Mouse (Mus musculus): ENCODE results near the gene Cdip1. TPM values are rescaled to one million over a fixed set of nuclear protein-coding genes. Genes with fewer than 3 reads are reported as not detected.

Cdip1 gene
- polyA plus RNA-seq, 1 experiment from 2014 or later: 91.1 TPM

GRCm38 (mm10) chr16:4727526-4727925 is 62.6 kb downstream of the Cdip1 start:
- no peak for ATAC-seq (ENCODE audit: borderline replicate concordance, extremely low read depth, low FRiP score, low TSS enrichment)

GRCm38 (mm10) chr16:4726528-4727128 is 63.5 kb downstream of the Cdip1 start:
- WGBS: 1% methylated on average over 40 of the region's 40 CpGs
- Histone ChIP-seq H3K4me2 (peak overlapping the region; percentile 65), H3K27ac (peak overlapping the region; percentile 82), H3K36me3 (no peaks in the 10 kb centered on the region), H3K9ac (peak overlapping the region; percentile 86), H3K27me3 (no peaks in the 10 kb centered on the region), H3K9me3 (no peaks in the 10 kb centered on the region), H3K4me1 (peaks cover 14% of the 10 kb centered on the region), H3K4me3 (peak overlapping the region; percentile 92)
- peak; percentile 67; the same call in 1 of the 2 replicates for ATAC-seq (ENCODE audit: borderline replicate concordance, extremely low read depth, low FRiP score, low TSS enrichment)

More at GRCm38 (mm10) chr16:4727526-4727925, 62.6 kb downstream of the Cdip1 start:
- Histone ChIP-seq H3K4me3 (peak overlapping the region; percentile 92; the same call in 1 of the 2 replicates), H3K9ac (peak overlapping the region; percentile 13; the same call in 1 of the 2 replicates), H3K27me3 (no peaks in the 10 kb centered on the region), H3K4me1 (peaks cover 14% of the 10 kb centered on the region), H3K9me3 (no peaks in the 10 kb centered on the region), H3K36me3 (no peaks in the 10 kb centered on the region), H3K27ac (no peak overlapping the region), H3K4me2 (peak overlapping the region; percentile 65)
- WGBS: 84% methylated on average over 1 of the region's 1 CpGs

GRCm38 (mm10) chr16:4725780-4726527 is 64.1 kb downstream of the Cdip1 start, which contains the start of gene Hmox2:
TSS of gene Hmox2 (plus strand) at chr16:4726361.
- Histone ChIP-seq H3K4me2 (peak within 1 kb of the TSS; percentile 65), H3K27ac (peak within 1 kb of the TSS; percentile 82), H3K36me3 (no peaks in the 10 kb centered on the region), H3K9ac (peak within 1 kb of the TSS; percentile 86), H3K4me3 (peak within 1 kb of the TSS; percentile 92), H3K4me1 (peaks cover 14% of the 10 kb centered on the region), H3K27me3 (no peaks in the 10 kb centered on the region), H3K9me3 (no peaks in the 10 kb centered on the region)
- ATAC-seq (ENCODE audit: borderline replicate concordance, extremely low read depth, low FRiP score, low TSS enrichment): peak; percentile 96
- 5% methylated on average over 34 of the region's 35 CpGs for WGBS

DNA sequence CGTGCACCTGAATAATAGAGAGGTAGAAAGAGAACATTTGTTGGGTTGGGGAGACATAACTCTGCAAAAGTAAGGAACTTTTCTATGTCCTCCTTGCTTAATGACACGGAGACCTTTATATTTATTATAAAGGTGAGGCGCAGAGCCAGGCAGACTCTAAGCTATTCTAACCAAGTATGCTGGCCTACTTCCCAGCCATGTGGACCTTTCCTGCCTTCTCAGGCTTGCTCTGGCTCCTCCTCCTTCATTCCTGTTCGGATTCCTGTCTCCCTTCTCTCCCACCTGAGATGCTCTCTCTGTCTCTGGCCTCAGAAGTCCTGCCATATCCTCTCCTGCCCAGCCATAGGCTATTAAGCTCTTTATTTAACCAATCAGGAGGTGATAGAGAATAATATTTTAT is 64.8 kb downstream of the Cdip1 start:
- H3K27me3 ChIP-seq: no peaks in the 10 kb centered on the region
- no peak for ATAC-seq (ENCODE audit: borderline replicate concordance, extremely low read depth, low FRiP score, low TSS enrichment)
- WGBS: 68% methylated on average over 4 of the region's 4 CpGs
- H3K4me3 ChIP-seq: no peak overlapping the region
- peaks cover 14% of the 10 kb centered on the region for H3K4me1 ChIP-seq
- H3K27ac ChIP-seq: no peak overlapping the region
- H3K9ac ChIP-seq: no peak overlapping the region
- H3K4me2 ChIP-seq: no peak overlapping the region
- no peaks in the 10 kb centered on the region for H3K9me3 ChIP-seq
- H3K36me3 ChIP-seq: no peaks in the 10 kb centered on the region

DNA sequence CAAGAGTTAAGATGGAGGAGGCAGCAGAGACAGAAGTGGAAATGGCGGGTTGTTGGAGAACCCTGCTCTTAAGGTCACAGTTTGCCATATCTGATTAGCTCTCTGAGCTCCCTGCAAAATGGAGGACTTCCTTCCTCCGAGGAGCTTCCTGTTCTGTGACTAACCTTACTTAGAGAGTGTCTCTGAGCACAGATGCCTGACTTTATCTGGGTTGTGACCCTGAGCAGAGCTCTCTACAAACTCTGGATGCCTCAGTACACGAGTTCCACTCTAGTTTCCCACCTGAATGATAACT is 67.2 kb downstream of the Cdip1 start:
- peak overlapping the region; percentile 11; the same call in 1 of the 2 replicates for H3K27ac ChIP-seq
- H3K4me3 ChIP-seq: no peak overlapping the region
- 46% methylated on average over 3 of the region's 3 CpGs for WGBS
- H3K9me3 ChIP-seq: no peaks in the 10 kb centered on the region
- peaks cover 16% of the 10 kb centered on the region for H3K4me1 ChIP-seq
- H3K27me3 ChIP-seq: no peaks in the 10 kb centered on the region
- no peak overlapping the region for H3K4me2 ChIP-seq
- no peak overlapping the region for H3K9ac ChIP-seq
- H3K36me3 ChIP-seq: no peaks in the 10 kb centered on the region
- no peak for ATAC-seq (ENCODE audit: borderline replicate concordance, extremely low read depth, low FRiP score, low TSS enrichment)

GRCm38 (mm10) chr16:4722128-4722914 is 67.8 kb downstream of the Cdip1 start:
- no peak overlapping the region for H3K4me3 ChIP-seq
- peaks cover 15% of the 10 kb centered on the region for H3K4me1 ChIP-seq
- H3K9ac ChIP-seq: no peak overlapping the region
- H3K27me3 ChIP-seq: no peaks in the 10 kb centered on the region
- H3K36me3 ChIP-seq: no peaks in the 10 kb centered on the region
- no peaks in the 10 kb centered on the region for H3K9me3 ChIP-seq
- 49% methylated on average over 7 of the region's 7 CpGs for WGBS
- H3K4me2 ChIP-seq: no peak overlapping the region
- H3K27ac ChIP-seq: peak overlapping the region; percentile 11; the same call in 1 of the 2 replicates
- no peak for ATAC-seq (ENCODE audit: borderline replicate concordance, extremely low read depth, low FRiP score, low TSS enrichment)

GRCm38 (mm10) chr16:4718753-4719518 is 71.2 kb downstream of the Cdip1 start, which contains the start of gene Nmral1:
TSS of gene Nmral1 (minus strand) at chr16:4719356.
- Histone ChIP-seq H3K27ac (peak within 1 kb of the TSS; percentile 63), H3K4me2 (peak within 1 kb of the TSS; percentile 79), H3K27me3 (no peaks in the 10 kb centered on the region), H3K4me3 (peak within 1 kb of the TSS; percentile 60), H3K9ac (peak within 1 kb of the TSS; percentile 64), H3K36me3 (peaks cover 17% of the 10 kb centered on the region), H3K4me1 (peaks cover 10% of the 10 kb centered on the region), H3K9me3 (no peaks in the 10 kb centered on the region)
- 11% methylated on average over 33 of the region's 33 CpGs for WGBS
- ATAC-seq (ENCODE audit: borderline replicate concordance, extremely low read depth, low FRiP score, low TSS enrichment): peak; percentile 89

GRCm38 (mm10) chr16:4717866-4718265 is 72.2 kb downstream of the Cdip1 start:
- Histone ChIP-seq H3K36me3 (peaks cover 21% of the 10 kb centered on the region), H3K9ac (no peak overlapping the region), H3K4me1 (peaks cover 10% of the 10 kb centered on the region), H3K27ac (no peak overlapping the region), H3K4me3 (peak overlapping the region; percentile 60), H3K27me3 (no peaks in the 10 kb centered on the region), H3K4me2 (peak overlapping the region; percentile 79), H3K9me3 (no peaks in the 10 kb centered on the region)
- 54% methylated on average over 3 of the region's 3 CpGs for WGBS
- no peak for ATAC-seq (ENCODE audit: borderline replicate concordance, extremely low read depth, low FRiP score, low TSS enrichment)

GRCm38 (mm10) chr16:4713861-4714710 is 76.0 kb downstream of the Cdip1 start:
- H3K9ac ChIP-seq: no peak overlapping the region
- 85% methylated on average over 17 of the region's 17 CpGs for WGBS
- H3K4me1 ChIP-seq: peaks cover 8% of the 10 kb centered on the region; the same call in 1 of the 2 replicates
- peaks cover 45% of the 10 kb centered on the region for H3K36me3 ChIP-seq
- no peak for ATAC-seq (ENCODE audit: borderline replicate concordance, extremely low read depth, low FRiP score, low TSS enrichment)
- H3K9me3 ChIP-seq: no peaks in the 10 kb centered on the region
- no peaks in the 10 kb centered on the region for H3K27me3 ChIP-seq
- no peak overlapping the region for H3K4me2 ChIP-seq
- H3K27ac ChIP-seq: no peak overlapping the region
- H3K4me3 ChIP-seq: no peak overlapping the region

- Histone ChIP-seq H3K27me3 (no peaks in the 10 kb centered on the region), H3K36me3 (peaks cover 65% of the 10 kb centered on the region), H3K4me3 (no peak overlapping the region), H3K4me2 (no peak overlapping the region), H3K27ac (no peak overlapping the region), H3K4me1 (no peaks in the 10 kb centered on the region), H3K9ac (no peak overlapping the region), H3K9me3 (no peaks in the 10 kb centered on the region)
- no peak for ATAC-seq (ENCODE audit: borderline replicate concordance, extremely low read depth, low FRiP score, low TSS enrichment)
- 90% methylated on average over 4 of the region's 4 CpGs for WGBS
These were observed 78.9 kb downstream of the Cdip1 start for GRCm38 (mm10) chr16:4711173-4711572.

All from lung, embryonic 15.5 days (tissue).